Mouse (Mus musculus) embryonic facial prominence, embryonic 11.5 days (tissue): ENCODE data around the gene Stat3. TPM values are rescaled to one million over a fixed set of nuclear protein-coding genes. Genes with fewer than 3 reads are reported as not detected.

Experiments used
- ATAC-seq: fragments of 200-750 bp; cut with Nextera tagmentation; replicated peaks from 2 replicates; pipeline ENCODE4 v1.8.0; 2017; ENCODE audit warnings: low read depth; ENCODE audit not compliant: insufficient number of reproducible peaks, low FRiP score, low TSS enrichment
- DNase-seq: peaks from one replicate; pipeline ENCODE4 v3.0.0-alpha.2; 2015; ENCODE audit warnings: low spot score
- H3K27ac ChIP-seq: fragments of 300-500 bp; sonication (generic); replicated peaks from 2 replicates; pipeline ENCODE4 v1.5.1; 2014; ENCODE audit warnings: mild to moderate bottlenecking, low read depth, low read length, control low read depth
- H3K27me3 ChIP-seq: fragments of 300-500 bp; sonication (generic); 2 replicates; pipeline ENCODE4 v1.6.1; 2014; ENCODE audit warnings: mild to moderate bottlenecking, low read length, moderate library complexity, mixed read lengths; ENCODE audit not compliant: control insufficient read depth, insufficient read depth
- H3K36me3 ChIP-seq: fragments of 300-500 bp; sonication (generic); replicated peaks from 2 replicates; pipeline ENCODE4 v1.6.1; 2014; ENCODE audit warnings: low read depth, mild to moderate bottlenecking, low read length, moderate library complexity, mixed read lengths; ENCODE audit not compliant: control insufficient read depth, insufficient read depth
- H3K4me1 ChIP-seq: fragments of 300-500 bp; sonication (generic); 2 replicates; pipeline ENCODE4 v1.6.1; 2014; ENCODE audit warnings: low read length, mixed read lengths; ENCODE audit not compliant: control insufficient read depth, insufficient read depth
- H3K4me2 ChIP-seq: fragments of 300-500 bp; sonication (generic); 2 replicates; pipeline ENCODE4 v1.6.1; 2014; ENCODE audit warnings: low read depth, mild to moderate bottlenecking, control low read depth, low read length, moderate library complexity
- H3K4me3 ChIP-seq: fragments of 300-500 bp; sonication (generic); 2 replicates; pipeline ENCODE4 v1.5.1; 2014; ENCODE audit warnings: low read depth, low read length, control low read depth
- H3K9ac ChIP-seq: fragments of 300-500 bp; sonication (generic); replicated peaks from 2 replicates; pipeline ENCODE4 v1.6.1; 2014; ENCODE audit warnings: mild to moderate bottlenecking, control low read depth, low read length
- H3K9me3 ChIP-seq: fragments of 300-500 bp; sonication (generic); replicated peaks from 2 replicates; pipeline ENCODE4 v1.6.1; 2016; ENCODE audit warnings: mild to moderate bottlenecking, low read length, inconsistent platforms, mixed read lengths; ENCODE audit not compliant: control insufficient read depth
- WGBS: fragments of 180-500 bp; shearing (Covaris S2); extraction: QIAGEN DNeasy Blood & Tissue Kit; methylation state at CpG from one replicate; pipeline ENCODE4 v1.1.7; 2014; 5-methylcytosine and 5-hydroxymethylcytosine counted together
- polyA plus RNA-seq: library from polyadenylated mRNA; unstranded; fragments of >200 nt; fragmentation: Nextera tagmentation; extraction: Ambion mirVana; gene quantifications from 2 replicates; pipeline ENCODE4 v1.2.1, GENCODE M21; 2014

The Stat3 gene
- polyA plus RNA-seq, 1 experiment from 2014 or later = 23.5 TPM

DNA sequence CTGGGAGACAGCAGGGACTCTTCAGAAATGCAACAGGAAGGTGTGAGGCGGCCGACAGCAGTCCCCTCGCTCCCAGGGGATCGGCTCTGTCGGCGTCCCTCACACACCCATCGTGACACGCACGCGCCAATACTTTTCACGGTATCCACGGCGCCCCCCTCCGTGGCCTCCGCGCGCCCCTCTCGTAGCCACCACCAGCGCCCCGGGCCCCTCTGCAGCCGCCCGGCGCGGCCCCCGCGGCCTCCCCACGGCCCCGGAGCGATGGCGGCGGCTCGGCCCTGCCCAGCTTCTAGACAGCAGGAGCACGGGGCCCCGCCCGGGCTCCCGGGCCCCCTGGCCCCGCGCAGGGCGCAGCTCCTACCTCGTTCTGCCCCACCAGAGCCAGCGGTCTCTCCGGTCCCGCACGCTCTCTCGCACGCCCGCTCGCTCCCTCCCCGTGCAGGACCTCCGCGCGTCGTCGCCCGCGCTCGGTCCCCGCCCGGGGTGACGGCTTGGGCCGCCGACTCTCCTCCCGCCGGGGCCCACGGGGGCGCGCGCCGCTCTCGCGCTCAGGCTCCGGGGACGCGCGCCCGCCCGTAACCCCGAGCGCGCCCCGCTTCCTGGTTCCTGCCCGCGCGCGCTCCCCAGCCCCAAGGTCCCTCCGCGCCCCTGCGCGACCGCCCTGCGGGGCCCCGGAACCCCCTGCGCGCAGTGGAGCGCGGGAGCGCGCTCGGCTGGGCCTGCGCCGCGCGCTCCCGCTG is 89.1 kb downstream of the Stat3 start, which contains the start of gene Stat5b:
Gene Stat5b, minus strand, starts transcription at position 687 of the 740 bp plus-strand sequence.
- peak; percentile 78 for DNase-seq
- H3K4me3 ChIP-seq = peak within 1 kb of the TSS; percentile 91
- under 1% methylated on average over 73 of the region's 104 CpGs for WGBS
- H3K4me1 ChIP-seq = no peaks in the 10 kb centered on the region; the same call in 1 of the 2 replicates
- H3K36me3 ChIP-seq = no peaks in the 10 kb centered on the region
- H3K27ac ChIP-seq = peak within 1 kb of the TSS; percentile 28; the same call in 1 of the 2 replicates
- no peaks in the 10 kb centered on the region for H3K27me3 ChIP-seq
- H3K4me2 ChIP-seq = peak within 1 kb of the TSS; percentile 94
- H3K9me3 ChIP-seq = no peaks in the 10 kb centered on the region
- H3K9ac ChIP-seq = peak within 1 kb of the TSS; percentile 96
- peak; percentile 79 for ATAC-seq

DNA sequence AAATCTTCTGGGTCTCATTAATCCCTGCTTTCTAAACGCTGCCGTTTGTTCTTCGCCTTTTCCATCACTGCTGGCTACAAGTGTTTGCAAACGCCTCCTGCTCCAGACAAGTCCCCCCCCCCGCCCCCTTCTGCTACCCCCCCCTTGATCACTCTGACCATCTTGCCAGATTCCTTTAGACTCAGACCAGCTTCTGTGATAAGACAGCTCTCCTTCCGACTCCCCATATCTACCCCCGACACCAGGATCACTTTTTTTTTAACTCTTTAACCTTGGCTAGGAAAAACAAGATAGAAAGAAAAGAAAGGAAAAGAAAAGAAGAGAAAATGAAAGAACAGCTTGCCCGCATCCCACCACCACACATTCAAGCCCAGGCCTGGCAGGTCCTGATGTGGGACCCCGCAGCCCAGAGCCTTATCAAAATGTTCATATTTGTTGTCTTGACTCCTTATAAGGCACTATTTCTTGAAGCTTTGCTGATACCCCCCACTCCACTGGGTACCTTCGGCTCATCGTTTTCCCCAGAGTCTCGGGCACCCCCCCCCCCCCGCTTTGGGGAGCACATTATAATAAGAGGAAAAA is 89.8 kb downstream of the Stat3 start:
- 3% methylated on average over 12 of the region's 13 CpGs for WGBS
- Histone ChIP-seq H3K27ac (no peak overlapping the region), H3K9ac (peak overlapping the region; percentile 96), H3K9me3 (no peaks in the 10 kb centered on the region), H3K4me1 (no peaks in the 10 kb centered on the region; the same call in 1 of the 2 replicates), H3K36me3 (no peaks in the 10 kb centered on the region), H3K4me2 (peak overlapping the region; percentile 94), H3K4me3 (peak overlapping the region; percentile 91), H3K27me3 (no peaks in the 10 kb centered on the region)
- ATAC-seq (no peak), DNase-seq (peak; percentile 4)

DNA sequence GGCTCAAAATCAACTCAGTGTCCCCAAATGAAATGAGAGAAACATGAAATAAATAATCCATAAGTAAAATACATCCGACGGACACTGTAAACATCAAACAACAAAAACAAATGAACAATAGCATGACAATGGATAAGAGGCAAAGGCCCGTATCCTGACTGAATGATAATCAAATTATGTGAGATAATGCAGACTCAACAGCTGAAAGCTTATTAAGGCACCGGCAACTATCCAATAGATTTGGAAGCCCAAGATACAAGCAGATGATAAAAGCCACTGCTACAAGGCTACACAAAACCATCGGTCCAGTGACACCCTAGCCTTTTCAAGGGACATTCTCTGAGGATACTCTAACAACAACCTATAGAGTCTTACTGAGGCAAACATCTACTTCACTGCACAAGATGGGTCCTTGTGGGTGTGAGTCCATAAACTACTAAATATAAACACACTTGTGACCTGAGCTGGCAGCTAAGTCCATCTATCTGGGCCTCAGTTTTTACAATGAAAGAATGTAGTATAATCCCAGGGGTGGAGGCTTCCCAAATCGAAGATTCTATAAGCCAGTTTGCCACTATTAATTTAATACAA is 90.5 kb downstream of the Stat3 start:
- H3K9ac ChIP-seq = no peak overlapping the region
- DNase-seq (no peak), ATAC-seq (no peak)
- 75% methylated on average over 6 of the region's 6 CpGs for WGBS
- H3K4me3 ChIP-seq = peak overlapping the region; percentile 91; the same call in 1 of the 2 replicates
- H3K27me3 ChIP-seq = no peaks in the 10 kb centered on the region
- H3K36me3 ChIP-seq = no peaks in the 10 kb centered on the region
- no peaks in the 10 kb centered on the region; the same call in 1 of the 2 replicates for H3K4me1 ChIP-seq
- H3K27ac ChIP-seq = no peak overlapping the region
- H3K4me2 ChIP-seq = peak overlapping the region; percentile 94; the same call in 1 of the 2 replicates
- no peaks in the 10 kb centered on the region for H3K9me3 ChIP-seq

DNA sequence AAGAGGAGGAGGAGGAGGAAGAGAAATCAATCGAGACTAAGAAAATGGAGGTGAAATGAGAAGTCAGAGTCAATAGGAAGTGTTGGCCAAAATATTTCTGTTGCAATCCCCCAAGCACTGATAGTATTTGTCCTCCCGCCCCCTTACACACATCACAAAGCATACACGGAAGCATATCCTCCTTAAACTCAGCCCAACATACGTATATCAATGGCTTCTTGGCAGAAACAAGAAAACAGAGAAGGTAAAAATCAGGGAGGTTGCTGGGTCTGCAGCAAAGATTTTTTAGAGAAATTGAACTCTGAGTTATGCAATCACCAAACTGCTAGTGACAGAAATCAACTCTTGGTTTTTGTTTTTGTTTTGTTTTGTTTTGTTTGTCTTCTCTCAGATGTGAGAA is 91.3 kb downstream of the Stat3 start:
- Histone ChIP-seq H3K4me1 (no peaks in the 10 kb centered on the region; the same call in 1 of the 2 replicates), H3K4me3 (no peak overlapping the region), H3K27me3 (no peaks in the 10 kb centered on the region), H3K27ac (no peak overlapping the region), H3K9ac (no peak overlapping the region), H3K9me3 (no peaks in the 10 kb centered on the region), H3K36me3 (no peaks in the 10 kb centered on the region), H3K4me2 (no peak overlapping the region)
- no peak for ATAC-seq
- DNase-seq = no peak
- whole genome bisulfite sequencing = 74% methylated on average over 4 of the region's 4 CpGs

DNA sequence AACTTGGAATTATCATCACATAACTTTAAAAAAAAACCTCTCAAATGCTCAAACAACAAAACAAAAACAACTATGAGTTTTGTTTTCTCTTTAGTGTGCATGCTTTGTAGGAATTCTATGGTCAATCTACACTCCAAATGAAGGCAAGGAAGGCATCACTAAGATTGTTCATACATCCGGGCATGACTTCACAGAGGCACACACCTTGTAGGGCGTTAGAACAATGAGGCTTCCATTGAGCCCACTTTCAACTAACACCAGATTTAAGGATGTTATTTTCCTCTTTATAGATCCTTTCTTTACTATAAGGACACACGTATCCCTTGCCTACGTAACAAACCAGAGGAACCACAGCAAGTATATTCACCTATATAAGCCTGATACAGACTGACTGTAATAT is 91.8 kb downstream of the Stat3 start:
- Histone ChIP-seq H3K4me3 (no peak overlapping the region), H3K4me2 (no peak overlapping the region), H3K27me3 (no peaks in the 10 kb centered on the region), H3K4me1 (no peaks in the 10 kb centered on the region; the same call in 1 of the 2 replicates), H3K9me3 (no peaks in the 10 kb centered on the region), H3K27ac (no peak overlapping the region), H3K36me3 (no peaks in the 10 kb centered on the region), H3K9ac (no peak overlapping the region)
- DNase-seq (no peak), ATAC-seq (no peak)
- WGBS = 91% methylated on average over 4 of the region's 4 CpGs

DNA sequence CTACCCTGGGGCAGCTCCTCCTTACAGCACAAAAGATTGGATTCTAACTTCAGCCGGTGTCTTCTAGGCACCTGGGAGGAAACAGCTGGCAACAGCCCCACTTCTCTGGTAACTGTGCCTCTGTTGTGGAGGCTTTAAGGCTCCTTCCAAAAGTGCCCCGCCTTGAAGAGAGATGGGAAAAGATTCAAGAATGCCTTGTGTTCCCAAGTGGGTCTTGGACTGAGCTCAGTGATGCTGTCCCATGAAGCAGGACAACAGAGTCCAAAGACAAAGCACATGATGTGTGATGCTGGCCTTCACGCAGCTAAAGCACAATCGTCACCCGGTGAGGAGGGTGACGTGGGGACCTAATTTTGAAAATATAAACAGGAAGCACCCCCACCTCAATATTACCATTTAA is 93.5 kb downstream of the Stat3 start:
- no peaks in the 10 kb centered on the region; the same call in 1 of the 2 replicates for H3K4me1 ChIP-seq
- 81% methylated on average over 6 of the region's 6 CpGs for WGBS
- no peaks in the 10 kb centered on the region for H3K9me3 ChIP-seq
- no peak overlapping the region for H3K27ac ChIP-seq
- no peak for ATAC-seq
- H3K36me3 ChIP-seq = no peaks in the 10 kb centered on the region
- no peak overlapping the region for H3K4me2 ChIP-seq
- H3K27me3 ChIP-seq = no peaks in the 10 kb centered on the region
- no peak overlapping the region for H3K4me3 ChIP-seq
- no peak overlapping the region for H3K9ac ChIP-seq
- DNase-seq = no peak

DNA sequence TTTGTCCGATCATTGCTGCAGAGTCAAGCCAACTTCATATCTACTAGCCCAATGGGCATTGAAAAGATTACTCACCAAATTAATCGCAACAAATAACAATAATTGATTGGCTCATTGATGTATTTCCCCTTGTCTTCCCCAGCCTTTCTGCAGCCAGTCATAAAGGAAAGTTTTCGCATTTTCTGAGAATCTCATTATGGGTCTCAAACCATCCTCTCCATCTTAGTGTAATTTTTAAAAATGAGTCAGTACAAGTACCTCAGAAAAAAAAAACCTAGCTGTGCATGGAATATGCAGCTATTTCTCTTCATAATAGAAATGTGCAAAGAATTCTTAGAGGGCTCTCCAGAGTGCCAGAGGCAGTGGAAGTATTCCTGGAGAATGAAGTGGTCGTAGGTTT is 95.2 kb downstream of the Stat3 start:
- no peak overlapping the region for H3K4me2 ChIP-seq
- ATAC-seq (no peak), DNase-seq (no peak)
- no peak overlapping the region for H3K27ac ChIP-seq
- H3K4me1 ChIP-seq = no peaks in the 10 kb centered on the region
- no peaks in the 10 kb centered on the region for H3K36me3 ChIP-seq
- no peaks in the 10 kb centered on the region for H3K9me3 ChIP-seq
- H3K27me3 ChIP-seq = no peaks in the 10 kb centered on the region
- no peak overlapping the region for H3K9ac ChIP-seq
- WGBS = 89% methylated on average over 4 of the region's 4 CpGs
- no peak overlapping the region for H3K4me3 ChIP-seq
